Mouse (Mus musculus): ENCODE data around the gene Zbp1.

The Zbp1 gene

DNA sequence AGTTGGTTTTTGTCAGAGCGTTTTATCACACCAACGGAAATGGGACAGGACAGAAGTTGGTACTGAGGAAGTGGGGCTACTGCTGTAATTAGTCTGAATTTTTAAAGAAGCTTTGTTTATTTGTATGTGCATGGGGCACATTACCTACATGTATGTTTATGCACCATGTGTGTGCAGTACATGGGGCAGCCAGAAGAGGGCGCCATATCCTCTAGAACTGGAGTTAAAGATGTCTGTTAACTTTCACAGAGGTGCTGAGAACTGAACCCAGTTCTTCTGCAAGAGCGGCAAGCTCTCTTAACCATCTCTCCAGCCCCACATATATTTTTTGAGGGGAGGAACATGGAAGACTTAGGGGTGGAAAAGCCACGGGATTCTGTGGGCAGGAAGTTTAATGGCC lies 43.0 kb downstream of the Zbp1 start:
- no peak for DNase-seq

DNA sequence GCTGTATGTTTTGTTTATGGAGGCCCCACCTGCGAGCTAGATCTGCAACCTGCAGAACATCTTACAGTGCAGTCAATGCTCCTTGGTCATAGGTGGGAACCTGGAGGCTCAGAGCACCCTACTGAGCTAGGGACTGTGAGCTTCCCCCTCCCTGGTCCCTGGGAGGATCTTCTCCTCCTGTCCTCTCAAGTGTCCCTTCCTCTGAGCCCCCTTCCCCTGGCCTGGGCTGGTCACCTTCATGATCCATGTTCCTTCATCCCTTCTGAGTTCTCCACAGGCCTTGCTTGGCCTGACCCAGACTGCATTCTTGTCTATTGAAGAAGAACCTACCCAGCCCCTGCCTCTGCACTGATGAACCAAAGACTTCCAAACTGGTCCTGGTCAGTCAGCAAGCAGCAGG lies 44.2 kb downstream of the Zbp1 start:
- no peak for DNase-seq

DNA sequence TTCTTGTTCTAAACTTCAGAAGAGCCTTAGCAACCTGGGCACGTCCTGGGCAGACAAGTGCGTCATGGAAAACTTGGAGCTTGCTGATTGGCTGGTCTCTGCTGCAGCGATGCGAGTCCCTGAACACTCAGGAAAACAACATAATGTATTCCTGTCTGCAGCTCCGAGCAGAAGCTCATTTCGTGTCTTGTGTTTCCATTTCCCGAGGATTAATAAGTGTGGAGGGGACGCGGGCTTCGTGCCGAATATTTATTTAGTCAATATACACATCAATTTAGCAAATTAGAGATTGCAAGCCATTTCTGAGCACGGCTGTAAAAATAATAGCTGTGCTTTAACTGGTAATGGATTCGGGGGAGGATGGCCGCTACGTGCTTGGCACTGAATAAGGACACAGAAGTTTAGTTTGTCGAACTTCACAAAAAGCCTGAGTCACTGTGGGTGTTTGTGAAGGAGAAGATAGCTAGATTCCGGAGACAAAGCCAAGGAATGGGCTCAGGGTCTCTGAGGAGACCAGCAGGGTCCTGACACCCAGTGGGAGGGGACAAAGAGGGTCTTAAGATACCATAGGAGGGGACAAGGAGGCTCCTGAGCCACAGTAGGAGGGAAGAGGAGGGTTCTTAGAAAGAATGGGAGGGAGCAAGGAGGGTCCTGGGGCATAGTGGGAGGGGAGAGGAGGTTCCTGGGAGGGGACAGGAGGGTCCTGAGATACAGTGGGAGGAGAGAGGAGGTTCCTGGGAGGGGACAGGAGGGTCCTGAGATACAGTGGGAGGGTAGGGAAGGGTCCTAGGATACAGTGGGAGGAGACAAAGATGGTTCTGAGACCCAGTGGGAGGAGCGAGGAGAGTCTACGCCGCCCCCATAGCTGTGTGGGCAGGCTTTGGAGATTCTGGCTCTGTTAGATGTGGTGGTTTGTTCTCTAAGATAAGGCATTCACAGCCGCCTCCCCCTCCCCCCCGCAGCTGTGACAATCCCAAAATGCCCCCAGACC lies 44.9 kb downstream of the Zbp1 start:
- peak; percentile 63 for DNase-seq

DNA sequence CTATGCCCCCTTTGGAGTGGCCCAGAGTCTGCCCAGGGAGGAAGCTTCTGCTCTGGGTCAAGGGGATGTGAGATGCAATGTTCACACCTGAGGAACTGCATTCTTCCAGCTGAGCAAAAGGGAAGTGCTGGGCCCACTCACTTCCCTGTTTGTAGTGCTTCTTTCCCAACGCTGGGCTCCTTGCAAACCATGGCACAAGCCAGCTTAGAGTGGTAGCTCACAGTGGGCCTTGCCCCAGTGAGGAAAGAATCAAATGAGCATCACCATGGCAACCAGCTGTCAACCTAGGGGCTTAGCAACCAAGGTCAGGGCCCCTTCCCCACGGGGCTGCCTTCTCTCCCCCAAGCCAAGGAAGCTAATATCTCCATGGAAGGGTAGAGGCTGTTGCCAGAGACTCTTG lies 45.7 kb downstream of the Zbp1 start:
- no peak for DNase-seq

DNA sequence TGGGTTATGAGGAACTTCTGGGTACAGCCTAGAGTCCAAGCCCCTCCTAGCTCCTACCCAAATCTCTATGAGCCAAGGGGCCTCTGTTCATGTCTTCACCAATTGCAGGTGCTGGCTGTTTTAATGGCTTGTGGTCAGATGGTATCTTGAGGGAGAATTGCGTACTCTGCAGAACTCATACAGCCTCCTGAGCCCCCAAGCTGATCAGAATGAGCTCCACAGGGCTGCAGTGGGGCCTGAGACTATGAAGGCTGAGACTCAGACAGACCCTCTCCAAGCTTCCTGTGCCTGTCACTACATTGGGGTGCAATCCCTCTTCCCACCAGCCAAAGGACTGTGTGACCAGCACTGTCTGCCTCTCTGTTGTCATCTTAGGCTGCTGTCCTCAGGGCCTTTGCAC lies 46.3 kb downstream of the Zbp1 start:
- no peak for DNase-seq

DNA sequence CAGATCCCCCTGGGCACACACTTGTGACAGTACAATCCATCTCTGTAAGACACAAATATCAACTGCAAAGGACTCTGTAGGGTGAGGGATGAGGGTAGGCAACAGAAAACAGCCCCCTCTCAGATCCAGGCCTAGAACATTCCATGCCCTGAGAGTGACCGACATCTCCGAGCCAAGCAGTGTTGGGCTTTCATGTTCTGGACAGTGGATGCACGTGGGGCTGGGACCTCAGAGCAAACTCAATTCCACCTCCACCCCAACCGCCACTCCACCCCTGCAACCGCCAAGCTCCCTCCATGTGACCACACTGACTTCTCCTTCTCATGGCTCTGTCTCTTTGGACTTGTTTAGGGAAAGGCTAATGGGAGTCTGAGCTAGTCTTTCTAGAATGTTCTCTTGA lies 46.8 kb downstream of the Zbp1 start:
- DNase-seq = no peak

DNA sequence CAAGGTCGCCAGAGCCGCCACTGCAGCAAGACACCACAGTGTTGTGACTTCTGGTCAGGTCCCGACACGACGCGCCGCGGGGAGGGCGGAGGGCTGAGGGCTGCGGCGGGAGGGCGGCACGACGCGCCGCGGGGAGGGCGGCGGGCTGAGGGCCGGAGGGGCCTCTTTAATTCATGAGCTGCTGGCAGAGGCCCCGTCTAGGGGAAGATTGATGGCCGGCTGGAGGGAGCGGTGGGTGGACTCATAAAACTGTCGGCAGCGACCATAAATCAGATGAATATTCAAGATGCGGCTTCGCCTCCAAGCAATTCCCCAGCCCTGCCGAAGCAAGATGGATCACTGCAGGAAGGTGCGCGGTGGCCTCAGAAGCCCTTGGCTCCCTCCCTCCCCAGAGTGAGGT lies 47.3 kb downstream of the Zbp1 start:
- DNase-seq = peak; percentile 53

DNA sequence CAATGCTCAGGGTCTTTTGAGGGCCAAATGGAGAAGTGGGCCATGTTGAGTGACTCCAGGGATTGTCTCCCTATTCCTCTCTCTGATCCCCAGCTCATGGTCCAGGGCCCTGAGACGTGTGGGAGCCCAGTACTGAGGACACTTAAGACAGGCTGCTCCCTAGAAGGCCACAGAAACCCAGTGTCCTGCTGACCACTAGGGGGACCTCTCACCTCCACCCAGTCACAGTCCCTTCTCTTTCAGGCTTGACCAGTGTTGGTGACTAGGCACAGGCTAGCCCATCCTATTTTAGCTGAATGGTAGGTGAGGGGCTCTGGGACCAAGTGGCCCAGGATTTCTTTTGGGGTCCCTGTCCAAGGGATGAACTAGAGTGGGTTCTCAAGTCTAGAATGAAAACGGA lies 48.0 kb downstream of the Zbp1 start:
- DNase-seq = no peak

DNA sequence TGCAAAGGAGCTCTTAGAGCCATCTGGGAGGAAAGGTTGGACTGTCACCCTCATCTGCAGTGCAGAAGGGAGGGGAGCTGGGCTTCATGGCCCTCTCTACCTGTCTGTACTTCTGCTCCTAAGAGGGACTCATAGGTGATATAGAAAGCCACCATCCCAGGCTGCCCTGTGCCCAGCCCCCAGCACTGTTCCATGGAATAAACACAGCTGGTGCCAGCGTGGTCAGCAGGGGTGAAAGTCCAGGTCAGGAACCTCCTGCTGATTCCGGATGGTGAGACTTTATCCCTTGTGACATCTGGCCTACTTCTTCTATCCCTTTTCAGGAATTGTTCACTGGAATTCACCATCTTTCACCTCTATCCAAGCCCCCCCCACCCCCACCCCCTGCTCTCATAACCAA lies 48.6 kb downstream of the Zbp1 start:
- no peak for DNase-seq

DNA sequence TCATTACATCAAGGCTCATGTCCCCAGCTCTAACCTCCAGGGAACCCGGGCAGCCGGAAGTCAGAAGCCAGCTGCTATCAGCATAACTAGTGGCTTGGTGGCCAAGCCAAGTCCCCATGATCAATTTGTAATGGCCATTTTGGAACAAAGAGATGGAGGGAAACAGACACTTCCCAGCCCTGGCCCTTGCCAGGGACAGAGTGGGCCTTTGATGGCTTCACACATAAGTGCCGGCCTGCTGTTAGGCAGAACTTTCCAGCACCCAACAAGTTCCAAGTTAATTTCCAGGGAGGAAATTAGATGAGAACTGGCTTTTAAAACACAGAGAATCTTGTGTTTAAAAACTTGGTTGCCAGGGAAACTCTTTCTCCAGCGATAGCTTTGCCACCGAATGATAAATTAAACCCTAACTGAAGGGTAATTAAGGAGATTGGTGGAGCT lies 50.3 kb downstream of the Zbp1 start:
- no peak for DNase-seq

DNA sequence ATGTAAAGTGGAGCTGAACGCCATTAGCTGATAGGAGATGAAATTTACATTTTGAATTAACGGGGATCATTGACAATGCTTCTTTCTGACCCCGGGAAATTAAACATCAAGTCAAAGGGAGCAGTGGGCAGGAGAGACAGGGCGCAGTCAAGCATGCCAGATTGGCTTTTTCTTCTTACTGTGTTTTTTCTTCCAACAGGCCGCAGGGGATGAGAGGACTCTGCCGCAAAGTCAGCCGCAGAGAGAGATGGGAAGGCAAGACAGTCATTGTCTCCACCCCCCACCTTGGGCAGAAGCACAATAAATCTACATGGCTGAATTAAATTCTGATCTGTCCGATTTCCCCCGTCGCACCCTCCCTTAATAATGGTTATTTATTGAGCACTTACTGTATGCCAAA lies 53.4 kb downstream of the Zbp1 start:
- DNase-seq = no peak

DNA sequence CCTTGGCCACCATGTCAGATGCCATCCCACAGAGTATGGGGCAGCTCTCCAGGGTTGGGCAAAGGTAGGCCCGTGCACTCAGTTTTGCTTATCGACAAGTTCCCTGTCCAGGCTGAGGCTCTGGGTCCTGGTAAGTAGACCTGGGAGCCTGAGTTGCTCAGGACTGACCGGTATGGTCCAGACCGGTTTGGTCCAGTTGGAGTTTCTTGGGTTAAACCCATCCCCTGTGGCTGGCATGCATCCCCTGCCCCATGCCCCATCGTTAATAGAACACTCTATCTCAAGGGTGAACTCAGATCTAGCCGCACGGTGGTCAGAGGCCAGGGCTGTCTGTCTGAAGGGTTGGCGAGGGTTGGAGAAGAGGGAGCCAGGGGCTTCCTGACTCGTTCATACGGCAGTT lies 53.8 kb downstream of the Zbp1 start:
- no peak for DNase-seq

DNA sequence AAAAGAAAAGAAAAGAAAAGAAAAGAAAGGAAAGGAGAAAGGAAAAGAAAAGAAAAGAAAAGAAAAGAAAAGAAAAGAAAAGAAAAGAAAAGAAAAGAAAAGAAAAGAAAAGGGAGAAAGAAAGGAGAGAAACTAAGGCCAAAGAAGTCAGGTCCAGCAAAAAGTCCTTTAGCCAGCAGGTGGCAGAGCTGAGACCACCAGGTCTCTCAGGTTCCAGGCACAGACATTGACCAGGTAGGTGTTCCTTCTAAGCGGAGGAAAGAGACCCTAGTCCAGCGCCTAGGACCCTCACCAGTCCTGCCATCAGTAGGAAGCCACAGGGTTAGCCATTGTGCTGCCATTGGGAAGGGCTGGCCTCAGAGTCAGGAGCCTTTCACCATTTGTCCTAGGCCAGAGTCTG lies 54.4 kb downstream of the Zbp1 start:
- peak; percentile 76 for DNase-seq

DNA sequence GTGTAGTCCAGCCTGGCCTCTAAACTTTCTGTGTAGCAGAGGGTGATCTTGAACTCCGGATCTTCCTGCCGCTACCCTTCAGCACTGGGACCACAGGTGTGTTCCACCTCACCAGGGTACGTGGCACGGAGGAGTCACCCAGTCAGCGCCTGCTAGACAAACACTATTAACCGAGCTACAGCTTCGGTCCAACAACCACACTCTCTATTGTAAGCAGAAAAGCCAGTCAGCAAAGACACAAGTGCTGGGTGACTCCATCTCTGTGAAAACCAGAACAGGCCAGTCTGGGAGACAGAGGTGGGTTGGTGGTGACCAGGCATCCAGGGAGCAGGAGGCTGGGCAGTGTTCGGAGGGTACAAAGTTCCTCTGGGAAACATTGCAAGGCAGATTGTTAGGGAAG lies 55.3 kb downstream of the Zbp1 start:
- no peak for DNase-seq

DNA sequence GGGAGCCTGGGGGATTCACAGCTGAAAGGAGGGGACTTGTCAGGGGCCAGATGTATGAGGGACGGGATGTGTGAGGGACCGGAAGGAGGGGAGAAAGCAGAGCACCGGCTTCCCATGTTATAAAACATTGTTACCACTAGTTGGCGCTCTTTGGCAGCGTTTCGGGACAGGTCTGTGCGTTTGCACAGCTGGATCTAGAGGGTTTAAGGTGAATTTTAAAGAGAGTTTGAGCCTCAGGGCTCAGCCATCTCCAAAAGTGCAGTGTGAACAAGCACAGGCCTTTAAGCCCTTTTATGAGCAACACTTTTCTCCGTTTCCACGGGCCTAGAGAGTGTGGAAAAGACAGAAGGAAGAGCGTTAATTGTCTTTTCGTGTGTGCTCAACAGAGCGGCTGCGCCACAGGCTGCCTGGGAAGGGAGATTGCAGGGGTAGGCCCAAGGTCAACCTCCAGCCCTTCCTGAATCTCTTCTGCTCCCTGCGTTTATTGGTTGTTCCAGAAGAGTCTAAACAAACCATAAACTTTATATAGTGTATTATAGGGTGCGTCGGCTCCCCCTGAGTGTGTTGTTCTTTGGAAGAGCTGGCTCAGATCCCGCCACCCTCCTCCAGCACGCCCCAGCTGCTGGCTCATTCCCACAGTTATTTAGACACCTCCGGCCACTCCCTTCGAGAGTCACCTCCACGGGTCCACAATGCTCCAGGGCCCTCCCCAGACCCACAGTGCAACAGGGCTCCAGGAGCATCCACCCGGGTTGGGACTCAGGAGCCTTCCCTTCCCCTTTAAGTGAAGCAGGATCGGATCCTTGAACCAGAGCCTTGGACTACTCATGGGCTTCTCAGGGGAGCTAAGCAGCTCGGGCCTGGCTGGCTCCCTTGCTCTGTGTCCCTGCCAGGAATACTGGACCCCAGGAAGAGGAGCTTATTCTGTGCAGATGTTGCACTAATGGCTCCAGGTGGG lies 59.1 kb downstream of the Zbp1 start:
- DNase-seq = peak; percentile 78

DNA sequence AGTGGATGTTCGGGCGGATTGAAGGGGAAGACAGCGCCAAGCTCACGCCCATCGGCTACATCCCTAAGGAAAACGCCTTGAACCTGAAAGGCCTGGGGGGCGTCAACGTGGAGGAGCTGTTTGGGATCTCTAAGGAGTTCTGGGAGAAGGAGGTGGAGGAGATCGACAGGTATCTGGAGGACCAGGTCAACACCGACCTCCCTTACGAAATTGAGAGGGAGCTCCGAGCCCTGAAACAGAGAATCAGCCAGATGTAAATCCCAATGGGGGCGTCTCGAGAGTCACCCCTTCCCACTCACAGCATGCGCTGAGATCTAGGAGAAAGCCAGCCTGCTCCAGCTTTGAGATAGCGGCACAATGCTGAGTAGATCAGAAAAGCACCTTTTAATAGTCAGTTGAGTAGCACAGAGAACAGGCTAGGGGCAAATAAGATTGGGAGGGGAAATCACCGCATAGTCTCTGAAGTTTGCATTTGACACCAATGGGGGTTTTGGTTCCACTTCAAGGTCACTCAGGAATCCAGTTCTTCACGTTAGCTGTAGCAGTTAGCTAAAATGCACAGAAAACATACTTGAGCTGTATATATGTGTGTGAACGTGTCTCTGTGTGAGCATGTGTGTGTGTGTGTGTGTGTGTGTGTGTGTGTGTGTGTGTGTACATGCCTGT lies 60.2 kb downstream of the Zbp1 start:
- no peak for DNase-seq

DNA sequence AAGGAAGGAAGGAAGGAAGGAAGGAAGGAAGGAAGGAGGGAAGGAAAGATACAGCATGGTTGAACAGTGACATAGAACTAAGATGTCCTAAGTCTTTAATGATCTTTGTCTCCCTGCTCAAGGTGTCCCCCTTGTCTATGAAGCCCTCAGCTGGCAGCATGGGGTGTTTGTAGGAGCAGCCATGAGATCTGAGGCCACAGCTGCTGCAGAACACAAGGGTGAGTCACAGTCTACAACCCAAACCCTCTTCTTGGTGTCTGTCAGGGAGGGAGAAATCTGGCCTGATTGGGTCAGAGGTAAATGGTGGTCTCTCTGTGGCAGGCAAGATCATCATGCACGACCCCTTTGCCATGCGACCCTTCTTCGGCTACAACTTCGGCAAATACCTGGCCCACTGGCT lies 60.9 kb downstream of the Zbp1 start:
- DNase-seq = no peak

DNA sequence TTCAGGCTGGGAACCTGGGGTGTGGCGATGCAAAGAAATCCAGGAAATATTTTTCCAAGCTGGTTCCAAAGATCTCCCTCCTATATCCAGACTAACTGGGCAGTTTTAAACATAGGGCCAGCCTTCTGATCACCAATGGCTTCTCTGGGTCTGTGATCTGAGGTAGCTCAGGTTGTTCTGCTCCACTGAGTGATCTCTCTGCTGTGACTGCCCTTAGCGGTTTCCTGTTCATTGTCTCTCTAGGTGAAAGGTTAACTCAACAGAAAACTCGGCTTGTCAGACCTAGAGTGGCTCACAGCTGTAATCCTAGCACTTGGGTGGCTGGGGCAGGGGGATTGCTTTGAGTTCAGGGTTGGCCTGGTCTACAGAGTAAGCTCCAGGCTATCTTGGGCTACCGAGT lies 61.3 kb downstream of the Zbp1 start:
- no peak for DNase-seq

DNA sequence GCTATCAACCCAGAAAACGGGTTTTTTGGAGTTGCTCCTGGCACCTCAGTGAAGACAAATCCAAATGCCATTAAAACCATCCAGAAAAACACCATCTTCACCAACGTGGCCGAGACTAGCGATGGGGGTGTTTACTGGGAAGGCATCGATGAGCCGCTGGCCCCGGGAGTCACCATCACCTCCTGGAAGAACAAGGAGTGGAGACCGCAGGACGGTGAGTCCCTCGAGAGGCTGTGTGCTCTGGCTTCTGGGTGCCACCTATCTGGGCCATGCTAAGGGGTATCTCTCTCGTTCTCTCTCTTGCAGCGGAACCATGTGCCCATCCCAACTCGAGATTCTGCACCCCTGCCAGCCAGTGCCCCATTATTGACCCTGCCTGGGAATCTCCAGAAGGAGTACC lies 61.8 kb downstream of the Zbp1 start:
- DNase-seq = no peak

All from thymus, postnatal 4 days (tissue).